Mouse (Mus musculus) ovary, postnatal 14 days (tissue): Measurements from ENCODE around the gene Apoc4.
"Not testable (repeated sequence)": the region's sequence is repeated elsewhere in the genome, so short reads cannot be mapped to it uniquely, and the experiment has no call there.

ENCODE experiments used
- DNase-seq: peaks from one replicate; pipeline ENCODE4 v3.0.0; 2022; ENCODE audit warnings: low spot score

The Apoc4 gene

DNA sequence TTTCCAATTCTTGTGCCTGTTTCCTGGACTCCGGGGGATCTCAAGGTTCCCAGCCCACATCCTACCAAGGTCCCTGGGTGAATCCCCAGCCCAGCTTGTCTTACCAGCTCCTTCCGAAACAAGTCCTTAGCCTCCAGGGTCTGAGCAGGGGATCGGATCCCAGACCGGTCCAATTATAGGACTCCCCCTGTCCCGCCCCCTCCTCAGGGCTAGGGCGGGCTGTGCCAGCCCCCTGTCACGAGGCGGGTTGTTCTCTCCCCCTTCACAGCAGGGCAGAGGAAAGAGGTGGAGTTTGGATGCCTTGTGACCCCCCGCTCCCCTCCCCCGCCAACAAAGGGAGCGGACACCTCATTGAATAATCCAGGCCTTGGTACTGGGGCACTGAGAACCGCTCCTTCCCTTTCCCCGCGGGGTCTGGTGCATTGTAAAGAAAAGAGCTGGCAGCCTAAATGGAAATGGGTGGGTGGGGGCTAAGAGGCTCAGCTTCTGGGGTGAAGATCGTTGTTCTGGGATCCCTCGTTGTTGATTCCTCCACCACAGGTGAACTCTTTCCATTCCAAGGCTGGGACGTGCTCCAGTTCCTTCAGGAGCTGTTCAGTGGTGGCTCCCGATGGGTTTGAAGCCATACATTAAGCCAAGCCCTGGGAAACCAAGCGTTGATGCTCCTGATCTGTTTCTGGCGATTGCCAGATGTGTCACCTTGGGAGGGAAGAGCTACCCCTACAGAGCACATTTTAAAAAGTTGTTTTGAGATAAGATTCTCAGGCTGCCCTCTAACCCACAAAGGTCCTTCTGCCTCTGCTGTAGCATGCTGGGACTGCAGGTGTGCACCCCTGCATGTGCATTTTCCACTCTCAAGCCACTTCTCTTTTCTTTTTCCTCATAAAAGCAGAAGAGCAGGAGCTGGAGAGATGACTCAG lies 17.9 kb upstream of the Apoc4 start, which contains the start of gene Apoe:
Gene Apoe (minus strand): TSS at position 282 of the 920 bp plus-strand sequence.
- peak; percentile 43 for DNase-seq

DNA sequence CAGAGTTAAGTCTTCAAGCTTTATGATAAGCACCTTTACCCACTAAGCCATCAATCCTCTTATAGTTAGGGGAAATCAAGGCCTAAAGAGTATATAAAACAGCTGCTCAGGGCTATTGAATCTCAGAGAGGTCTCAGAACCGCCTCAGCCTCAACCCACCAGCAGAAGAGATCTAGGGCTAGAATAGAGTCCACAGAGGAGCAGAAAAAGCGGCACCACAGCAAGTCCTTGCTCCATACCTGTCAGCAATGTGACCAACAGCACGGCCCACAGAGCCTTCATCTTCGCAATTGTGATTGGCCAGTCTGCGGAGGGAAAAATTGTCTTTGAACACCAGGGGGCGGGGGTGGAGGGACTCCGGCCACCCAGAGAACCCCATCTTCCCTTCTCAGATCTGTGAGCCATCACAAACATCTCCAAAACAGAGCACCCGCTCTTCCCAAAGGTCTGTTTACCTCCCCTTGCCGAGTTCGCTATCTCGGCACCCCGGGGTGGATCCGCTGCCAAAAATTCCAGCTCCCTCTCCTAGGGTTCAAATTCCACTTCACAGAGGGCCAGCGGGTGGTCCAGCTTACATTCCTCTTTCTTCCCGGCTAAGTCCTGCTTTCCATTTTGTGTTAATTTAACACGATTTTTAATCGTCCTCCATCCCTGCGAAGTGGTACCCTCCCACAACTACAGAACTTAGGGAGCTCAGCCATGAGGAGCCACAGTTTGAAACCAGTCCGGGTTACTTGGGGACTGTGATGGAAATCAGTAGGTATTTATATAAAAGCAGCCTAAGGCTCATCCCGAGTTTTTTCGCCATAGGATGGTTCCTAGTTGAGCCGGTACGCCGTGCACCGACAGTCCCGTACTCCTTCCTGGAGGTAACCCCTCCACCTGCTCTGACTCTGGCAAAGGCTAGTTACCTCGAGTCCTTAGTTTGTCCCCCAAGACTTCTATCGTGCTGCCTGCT lies 16.9 kb upstream of the Apoc4 start:
- no peak for DNase-seq

DNA sequence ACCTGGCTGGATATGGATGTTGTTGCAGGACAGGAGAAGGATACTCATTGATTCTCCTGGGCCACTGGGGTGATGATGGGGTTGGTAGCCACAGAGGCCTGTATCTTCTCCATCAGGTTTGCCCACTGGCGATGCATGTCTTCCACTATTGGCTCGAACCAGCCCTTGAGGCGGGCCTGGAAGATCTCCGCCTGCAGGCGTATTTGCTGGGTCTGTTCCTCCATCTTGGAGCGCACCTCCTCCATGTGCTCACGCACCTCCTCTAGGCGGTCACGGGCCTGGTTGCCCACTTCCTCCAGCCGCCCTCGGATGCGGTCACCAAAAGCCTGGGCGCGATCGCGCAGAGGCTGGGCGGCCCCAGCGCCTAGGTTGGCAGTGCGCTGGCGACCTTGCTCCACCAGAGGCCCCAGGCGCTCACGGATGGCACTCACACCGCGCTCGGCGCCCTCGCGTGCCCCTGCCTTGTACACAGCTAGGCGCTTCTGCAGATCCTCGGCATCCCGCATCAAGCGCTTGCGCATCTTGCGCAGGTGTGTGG lies 15.1 kb upstream of the Apoc4 start:
- DNase-seq: no peak

DNA sequence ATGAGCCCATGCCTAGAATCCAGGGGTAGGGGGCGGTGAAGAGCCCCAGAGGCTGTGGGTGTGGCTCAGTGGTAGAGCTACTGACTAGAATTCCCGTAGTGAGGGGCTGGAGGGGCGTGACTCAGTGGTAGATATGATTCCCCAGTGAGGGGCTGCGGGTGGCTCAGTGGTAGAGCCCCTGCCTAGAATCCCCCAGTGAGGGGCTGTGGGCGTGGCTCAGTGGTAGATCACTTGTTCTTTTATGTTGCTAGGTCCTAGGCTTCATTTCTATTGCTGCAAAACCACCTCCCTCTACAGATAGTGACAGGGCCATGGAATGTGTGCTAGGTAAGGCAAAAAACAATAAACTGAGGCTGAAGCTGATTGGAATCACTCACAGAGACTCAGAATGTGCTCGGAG lies 14.6 kb upstream of the Apoc4 start:
- DNase-seq: no peak

DNA sequence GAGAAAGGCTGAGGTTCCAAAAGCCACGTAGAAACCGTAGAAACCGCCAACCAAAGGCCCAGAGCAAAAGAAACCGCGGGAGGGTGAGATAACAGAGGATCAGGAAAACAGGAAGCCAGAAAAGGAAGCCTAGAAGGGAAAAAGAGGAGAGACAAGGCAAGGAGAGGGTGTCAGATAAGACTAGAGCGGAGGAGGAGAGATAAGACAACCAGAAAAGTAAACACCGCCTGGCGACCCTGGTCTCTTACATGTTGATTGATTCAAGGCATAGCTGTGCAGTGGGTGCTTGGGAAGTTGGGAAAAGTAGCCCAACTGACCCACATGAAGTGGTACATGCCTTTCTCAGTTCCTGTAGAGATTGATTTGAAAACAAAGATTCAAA lies 13.9 kb upstream of the Apoc4 start:
- no peak for DNase-seq

DNA sequence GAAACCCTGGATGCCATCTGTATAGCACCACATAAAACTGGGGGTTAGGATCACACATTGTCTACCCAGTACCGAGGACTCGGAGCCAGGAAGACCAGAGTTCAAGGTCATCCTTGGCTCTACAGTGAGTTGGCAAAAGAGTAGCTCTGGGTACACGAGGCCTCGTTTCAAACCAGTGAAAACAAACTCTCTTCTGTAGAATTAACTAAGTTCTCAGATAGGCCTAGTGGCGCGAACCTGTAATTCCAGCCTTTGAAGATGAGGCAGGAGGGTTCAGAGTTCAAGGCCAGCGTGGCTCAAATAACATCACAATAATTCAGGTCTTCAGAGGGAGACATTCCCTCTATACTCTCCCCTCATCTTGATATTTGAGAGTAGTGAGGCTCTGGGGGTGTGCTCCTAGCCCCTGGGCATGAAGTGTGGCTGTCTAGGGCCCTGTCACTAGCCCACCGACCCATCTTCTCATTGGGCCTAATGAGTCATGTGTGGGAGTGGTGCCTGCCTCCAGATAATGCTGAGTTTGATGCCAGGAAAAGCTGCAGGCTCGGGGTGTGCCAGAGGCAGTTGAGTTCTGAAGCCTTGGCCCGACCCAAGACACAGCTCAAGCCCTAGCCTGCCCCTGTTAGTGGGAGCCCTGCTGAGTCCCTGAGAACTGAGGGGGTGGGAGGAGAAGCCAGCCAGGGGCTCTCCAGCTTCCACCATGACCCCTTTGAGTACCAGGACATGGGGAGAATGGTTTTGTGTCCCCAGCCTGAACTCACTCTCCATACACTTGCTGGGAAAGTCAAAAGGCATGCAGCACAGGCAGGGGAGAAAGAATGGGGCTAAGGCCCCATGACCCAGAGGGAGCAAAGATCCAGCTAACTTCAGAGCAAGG lies 13.3 kb upstream of the Apoc4 start:
- DNase-seq: no peak

DNA sequence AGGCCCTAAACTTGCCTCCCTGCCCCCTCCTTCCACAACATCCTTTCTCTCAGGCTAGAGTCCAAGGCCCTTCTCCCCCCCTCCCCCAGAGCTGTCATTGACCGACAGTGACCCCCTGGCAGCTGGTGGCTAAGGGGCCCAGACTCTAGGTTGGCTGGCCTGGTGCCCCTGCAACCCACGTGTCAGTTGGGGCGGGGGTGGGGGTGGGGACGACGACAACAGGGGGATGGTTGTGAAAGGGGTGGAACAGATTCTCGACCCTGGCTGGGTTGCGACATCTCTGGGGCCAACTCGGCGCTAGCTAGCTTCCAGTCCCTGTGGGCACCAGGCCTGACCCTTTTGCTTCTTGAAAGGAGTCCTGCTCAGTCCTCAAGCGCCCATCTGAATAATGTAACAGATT lies 12.1 kb upstream of the Apoc4 start:
- no peak for DNase-seq

DNA sequence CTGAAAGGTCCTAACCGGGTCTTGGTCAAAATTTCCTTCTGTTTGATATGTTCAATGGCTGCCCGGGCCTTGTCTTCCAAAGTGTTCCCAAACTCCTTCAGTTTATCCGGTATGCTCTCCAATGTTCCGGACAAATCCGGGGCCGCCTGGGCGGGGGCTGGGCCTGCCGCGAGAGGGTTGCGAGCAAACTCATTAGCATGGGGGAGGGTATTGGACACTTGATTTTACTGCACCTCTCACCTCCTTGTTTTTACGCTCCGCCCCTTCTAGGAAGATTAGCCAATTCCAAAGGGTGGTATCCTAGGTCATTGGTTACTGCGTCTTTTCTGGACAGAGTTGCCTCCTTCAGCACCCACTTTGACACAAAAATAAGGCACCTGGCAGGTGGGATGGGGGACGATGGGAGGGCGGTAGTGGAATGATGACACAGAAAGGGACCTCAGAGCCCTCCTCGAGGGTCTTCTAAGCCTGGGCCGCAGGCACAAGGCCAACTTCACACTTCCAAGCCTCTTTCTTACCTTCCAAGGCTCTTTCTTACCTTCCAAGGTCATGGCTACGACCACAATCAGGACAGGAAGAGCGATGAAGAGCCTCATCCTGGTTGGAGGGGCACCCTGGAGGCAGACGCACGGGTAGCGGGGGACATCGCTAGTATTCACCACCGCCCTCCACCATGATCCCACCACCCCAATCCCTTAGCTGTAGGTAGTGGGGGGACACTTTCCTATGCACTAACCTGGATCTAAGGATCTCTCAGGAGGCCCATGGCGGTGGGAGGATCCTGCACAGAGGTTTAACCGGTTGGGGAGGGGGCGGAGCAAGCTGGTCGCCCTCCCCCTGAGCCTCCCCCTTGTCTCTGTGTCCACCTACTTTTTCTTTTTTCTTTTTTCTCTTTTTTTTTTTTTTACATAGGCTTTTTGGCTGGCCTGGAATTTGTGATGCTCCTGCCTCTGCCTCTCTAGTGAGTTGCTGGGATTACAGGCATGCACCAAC lies 10.9 kb upstream of the Apoc4 start, which contains the start of gene Apoc1:
Gene Apoc1 (minus strand): TSS at position 788 of the 993 bp plus-strand sequence.
- no peak for DNase-seq

DNA sequence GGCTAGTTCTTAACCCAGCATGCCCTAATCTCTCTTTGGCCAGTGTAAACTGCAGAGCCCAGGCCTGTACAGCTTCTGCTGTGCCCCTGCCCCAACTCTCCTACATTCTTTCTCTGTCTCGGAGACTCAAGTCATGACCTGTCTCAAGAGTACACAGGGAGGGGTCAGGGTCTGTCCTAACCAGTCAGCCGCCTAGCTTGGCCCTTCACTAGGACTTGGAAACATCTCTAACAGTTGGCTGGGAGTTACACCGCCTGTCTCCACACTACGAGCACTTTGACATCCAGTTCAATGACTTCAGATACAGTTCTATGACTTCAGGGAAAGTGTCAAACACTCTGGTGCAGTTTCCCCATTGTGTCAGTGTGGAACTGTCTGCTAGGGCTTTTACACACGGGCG lies 10.2 kb upstream of the Apoc4 start:
- DNase-seq: no peak

DNA sequence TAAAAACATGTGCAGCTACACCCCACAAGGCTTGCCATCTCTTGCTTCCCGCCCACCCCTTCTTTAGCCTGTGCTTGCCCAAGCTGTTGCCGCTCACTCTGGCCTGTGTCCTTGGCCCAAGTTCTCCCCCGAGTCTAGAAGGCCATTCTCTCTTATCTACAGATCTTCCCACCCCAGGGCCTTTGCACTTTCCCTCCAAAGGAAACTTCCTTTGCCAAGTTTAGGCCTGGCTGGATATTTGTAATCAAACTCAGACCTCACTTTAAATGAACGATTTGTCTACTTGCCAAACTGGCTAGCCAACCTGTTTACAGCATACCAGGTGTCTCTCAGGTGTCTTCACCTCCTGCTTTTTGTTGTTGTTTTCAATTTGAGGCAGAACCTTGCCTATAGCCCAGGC lies 9.6 kb upstream of the Apoc4 start:
- no peak for DNase-seq

DNA sequence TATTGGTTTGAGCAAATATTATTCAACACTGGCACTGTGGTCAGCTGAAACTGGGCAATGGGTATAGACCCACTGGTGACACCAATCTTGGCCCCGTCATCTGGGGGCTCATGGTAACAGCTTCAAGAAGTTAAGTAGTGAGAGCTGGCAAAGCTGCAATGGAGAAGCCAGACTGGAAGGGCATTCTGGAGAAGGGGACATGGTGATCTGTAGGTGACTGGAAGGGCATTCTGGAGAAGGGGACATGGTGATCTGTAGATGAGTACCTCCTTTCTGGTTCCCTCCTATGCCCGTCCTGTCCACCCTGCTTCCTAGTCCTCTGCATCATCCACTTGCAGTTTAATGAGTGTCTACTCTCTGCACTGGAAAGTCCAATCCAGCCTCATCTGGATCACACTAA lies 7.3 kb upstream of the Apoc4 start:
- DNase-seq: no peak

DNA sequence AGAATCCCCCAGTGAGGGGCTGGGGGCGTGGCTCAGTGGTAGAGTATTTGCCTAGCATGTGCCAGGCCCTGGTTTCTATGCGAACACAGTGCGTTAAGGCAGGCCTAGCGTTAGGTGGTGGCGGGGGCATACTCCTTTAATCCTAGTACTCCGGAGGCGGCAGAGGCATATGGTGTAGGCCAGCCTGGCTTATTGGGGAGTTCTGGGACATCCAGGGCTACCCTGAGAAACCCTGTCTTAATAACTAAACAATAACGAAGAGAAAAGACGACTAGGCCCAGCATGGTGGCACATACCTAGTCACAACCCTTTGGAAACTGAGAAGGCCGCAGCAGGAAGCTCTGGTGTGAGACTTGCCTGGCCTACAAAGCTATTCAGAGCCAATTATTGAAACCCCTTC lies 6.8 kb upstream of the Apoc4 start:
- DNase-seq: no peak

DNA sequence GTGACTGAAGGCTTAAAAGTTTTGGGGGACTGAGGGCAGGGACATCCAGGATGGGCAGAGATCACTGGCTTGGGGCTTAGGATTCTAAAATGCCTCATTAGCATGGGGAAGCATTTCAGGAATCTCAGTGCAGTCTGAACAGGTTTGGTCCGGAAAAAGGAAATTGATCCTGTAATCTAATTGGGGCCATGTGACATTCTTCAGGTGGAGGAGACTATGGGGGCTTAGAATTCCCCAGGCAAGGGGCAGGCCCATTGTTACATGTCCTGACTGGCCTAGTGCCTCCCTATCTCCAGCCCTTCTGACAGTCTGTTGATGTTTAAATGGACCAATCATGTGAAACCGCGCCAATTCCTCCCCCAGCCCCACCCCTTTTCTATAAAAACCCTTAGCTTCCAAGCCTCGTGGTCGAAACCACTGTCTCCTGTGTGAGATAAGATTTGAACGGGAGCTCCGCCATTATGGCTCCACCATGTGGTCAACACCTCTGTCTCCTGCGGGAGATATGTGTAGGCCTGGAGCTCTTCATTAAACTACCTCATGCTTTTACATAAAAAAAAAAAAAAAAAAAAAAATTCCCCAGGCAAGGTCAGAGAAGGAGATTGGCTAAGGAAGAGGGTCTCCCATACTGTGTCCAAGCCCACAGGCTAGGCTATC lies 5.8 kb upstream of the Apoc4 start:
- DNase-seq: not testable (repeated sequence)

DNA sequence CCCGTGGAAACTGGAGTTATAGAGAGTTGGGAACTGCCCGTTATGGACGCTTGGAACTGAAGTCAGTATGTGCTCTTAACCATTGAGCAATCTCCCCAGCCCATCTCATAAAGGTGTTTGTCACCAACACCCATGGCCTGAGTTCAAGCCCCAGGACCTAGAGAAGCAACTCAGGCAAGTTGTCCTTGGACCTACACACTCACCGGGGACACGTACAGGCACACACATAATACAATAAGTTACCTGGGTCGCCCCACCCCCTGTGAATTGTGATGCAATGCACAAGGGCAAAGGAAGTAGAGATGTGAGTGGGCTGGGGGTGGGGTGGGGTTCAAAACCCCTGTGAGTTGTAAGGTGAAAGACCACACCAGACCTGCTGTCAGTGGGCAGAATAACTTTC lies 5.2 kb upstream of the Apoc4 start:
- DNase-seq: no peak

DNA sequence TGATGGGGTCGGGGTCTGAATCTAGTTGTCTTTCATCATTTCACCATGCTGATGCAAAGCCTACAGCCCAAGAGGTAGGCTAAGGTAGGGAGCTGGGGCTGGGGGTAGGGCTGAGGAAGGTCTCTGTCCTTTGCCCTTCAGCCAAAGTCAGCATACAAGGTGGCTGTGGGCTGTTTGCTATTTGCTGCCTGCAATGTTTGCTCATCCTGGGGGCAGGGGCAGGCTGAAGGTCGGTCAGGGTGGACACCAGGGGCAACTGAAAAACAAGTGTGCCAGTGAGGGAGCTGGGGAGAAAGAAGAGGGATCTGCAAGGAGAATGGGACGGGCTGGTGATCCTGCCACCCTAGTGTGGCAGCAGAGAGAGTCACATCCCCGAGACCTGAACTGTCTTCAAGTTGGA lies 4.1 kb upstream of the Apoc4 start:
- no peak for DNase-seq

DNA sequence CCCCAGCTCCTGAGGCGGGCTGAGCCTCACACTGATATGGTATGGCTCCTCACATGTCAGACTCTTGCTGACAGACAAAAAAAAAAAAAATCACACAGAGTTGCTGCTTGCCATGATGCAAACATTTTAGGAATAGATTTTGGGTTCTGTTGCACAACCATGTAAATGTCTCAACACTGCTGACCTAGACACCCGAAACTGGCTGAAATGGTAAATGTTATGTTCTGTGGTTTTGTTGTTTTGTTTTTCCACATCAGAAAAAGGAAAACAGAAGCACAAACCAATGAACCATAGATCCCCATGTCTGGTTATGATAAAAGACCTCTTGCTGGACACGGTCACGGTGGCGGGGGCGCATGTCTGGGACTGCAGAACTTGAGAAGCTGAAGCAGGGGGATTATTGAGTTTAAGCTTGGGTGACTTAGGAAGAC lies 2.5 kb upstream of the Apoc4 start:
- no peak for DNase-seq

DNA sequence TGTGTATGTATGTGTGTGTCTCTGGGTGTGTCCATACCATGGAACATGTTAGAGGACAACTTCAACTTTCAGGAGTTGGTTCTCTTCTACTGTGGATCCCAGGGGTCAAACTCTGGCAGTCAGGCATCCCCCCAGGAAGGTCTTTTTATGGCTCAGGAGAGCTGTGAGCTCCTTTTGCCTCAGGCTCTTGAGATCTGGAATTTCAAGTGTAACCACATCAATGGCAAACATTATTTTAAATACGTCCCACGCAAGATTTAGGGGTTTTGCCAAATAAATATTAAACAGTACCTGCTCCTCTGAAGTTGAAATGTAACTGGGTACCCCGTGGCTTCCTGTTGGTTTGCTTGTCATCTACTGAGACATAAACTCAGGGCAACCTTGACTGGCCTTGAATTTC lies 1.7 kb upstream of the Apoc4 start:
- DNase-seq: no peak

DNA sequence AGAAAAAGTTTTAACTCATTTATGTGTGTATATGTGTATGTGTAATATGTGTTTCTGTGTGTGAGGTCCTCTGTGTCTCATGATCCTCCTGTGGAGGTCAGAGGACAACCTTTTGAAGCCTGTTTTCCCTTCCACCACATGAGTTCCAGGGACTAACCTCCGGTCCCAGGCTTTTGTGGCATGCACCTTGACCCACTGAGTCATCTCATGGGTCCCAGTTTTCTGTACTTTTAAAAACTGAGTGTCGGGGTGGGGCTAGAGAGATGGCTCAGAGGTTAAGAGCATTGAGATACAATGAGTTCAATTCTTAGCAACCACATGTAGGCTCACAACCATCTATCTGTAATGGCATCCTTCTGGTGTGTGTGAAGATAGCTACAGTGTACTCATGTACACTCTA lies 577 bp downstream of the Apoc4 start:
- DNase-seq: no peak

DNA sequence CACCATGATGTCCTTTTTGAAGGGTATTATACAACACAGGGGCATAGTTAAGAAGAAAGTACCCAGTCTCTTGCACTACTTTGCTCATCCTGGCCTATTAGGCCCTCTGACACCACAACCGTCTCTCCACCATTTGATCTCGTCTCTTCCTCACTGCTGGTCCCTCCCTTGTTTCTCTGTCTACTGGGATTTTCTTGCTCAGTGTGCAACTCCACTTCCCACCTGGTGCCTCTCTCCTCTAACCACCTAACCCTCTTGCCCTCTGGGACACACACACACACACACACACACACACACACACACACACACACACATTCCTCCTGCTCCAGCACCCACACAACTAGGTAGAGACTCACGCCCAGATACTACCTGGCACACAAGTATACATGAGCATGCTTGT lies 2.4 kb downstream of the Apoc4 start:
- DNase-seq: no peak

DNA sequence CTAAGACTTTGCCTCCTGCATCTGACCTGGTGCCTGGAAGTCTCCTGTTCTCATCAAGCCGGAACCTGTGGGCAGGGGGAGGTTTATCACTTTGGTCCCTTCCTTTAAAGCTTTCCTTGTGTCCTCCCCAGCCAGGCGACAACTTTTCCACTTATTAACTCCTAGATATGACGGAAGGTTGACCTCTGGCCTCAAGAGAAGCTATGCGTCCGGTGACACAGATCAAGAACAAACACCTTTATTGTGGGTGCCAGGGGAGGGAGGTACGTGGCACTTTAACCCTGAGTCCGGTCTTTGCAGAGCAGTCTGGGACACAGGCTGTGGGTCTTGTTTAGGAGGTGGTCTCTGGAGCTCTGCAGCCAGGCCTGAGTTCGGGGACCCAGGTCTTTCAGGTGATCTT lies 3.4 kb downstream of the Apoc4 start, which contains the start of gene Apoc2:
Gene Apoc2 (minus strand): TSS at position 70 of the 400 bp plus-strand sequence.
- DNase-seq: no peak
